Mouse (Mus musculus): ENCODE results near the gene Mtrr.

Gene Mtrr

DNA sequence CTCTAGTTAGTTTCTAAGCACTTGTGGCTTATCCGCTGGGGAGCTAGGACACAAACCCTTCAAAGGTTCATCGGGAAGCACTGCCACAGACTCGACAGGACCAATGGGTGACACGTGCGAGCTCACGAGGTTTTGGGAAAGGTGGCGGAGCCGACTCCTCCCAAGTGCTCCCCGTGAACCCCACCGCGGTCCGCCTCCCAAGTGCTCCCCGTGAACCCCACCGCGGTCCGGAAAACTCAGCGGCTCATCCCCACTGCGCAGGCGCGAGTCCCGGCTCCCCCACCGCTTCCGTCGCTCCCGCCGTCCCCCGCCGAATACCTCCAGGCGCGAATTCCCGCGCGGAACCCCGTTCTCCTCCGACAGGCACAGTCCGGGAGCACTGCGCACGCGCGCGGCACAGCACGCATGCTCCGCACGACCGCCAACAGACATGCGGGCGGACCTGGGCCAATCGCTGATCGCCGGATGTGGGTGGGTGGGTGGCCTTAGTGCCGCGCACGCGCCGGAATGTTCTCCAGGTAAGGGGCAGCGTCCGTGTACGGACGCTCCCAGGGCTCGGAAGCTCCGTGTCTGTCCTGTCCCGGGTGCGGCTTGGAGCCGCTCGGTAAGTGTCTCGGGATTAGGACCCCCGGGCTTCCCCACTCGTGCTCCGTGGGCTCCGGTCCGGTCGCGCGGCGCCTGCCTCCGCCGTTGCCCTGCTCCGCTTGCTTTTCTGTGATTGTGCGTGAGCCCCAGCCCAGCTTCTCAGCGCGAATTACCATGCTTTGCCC lies at the start of gene Mtrr, which contains the start of gene Fastkd3:
Gene Mtrr, minus strand, starts transcription at position 403 of the 770 bp plus-strand sequence.
Gene Fastkd3, plus strand, starts transcription at position 488 of the 770 bp plus-strand sequence.
- peak; percentile 97 to 98 for DNase-seq (ENCODE audit: low spot score in 2 of 2)

- DNase-seq (ENCODE audit: low spot score in 2 of 2), result no peak
These were observed 45.1 kb upstream of the Mtrr start for GRCm38 (mm10) chr13:68627041-68627440.

DNA sequence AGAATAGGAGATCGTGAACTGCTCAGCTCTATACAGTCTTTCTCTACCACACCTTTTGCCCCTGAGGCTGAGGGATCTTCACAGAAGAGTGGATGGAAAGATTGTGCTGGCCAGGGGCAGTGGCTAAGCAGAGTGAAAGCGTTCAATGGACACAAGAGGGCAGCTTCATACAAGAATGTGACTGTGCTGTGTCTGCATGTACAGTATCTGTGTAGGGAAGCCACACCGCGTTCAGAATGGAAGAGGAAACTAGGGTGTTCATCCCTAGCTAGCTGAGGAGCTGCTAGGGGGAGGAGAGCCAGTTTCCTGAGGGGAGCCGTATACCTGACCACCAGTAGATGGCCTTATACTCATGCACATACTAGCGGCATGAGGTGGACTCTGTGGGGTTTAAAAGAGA lies 40.8 kb upstream of the Mtrr start:
- DNase-seq (ENCODE audit: low spot score in 2 of 2), result peak in 1 of 2 experiments; percentile 17

- DNase-seq (ENCODE audit: low spot score in 2 of 2), result no peak
These were observed 25.9 kb upstream of the Mtrr start for GRCm38 (mm10) chr13:68607652-68608405.

- DNase-seq (ENCODE audit: low spot score in 2 of 2), result no peak
These were observed 23.8 kb upstream of the Mtrr start for GRCm38 (mm10) chr13:68605689-68606126.

- no peak for DNase-seq (ENCODE audit: low spot score in 2 of 2)
These were observed 21.1 kb upstream of the Mtrr start for GRCm38 (mm10) chr13:68603085-68603484.

DNA sequence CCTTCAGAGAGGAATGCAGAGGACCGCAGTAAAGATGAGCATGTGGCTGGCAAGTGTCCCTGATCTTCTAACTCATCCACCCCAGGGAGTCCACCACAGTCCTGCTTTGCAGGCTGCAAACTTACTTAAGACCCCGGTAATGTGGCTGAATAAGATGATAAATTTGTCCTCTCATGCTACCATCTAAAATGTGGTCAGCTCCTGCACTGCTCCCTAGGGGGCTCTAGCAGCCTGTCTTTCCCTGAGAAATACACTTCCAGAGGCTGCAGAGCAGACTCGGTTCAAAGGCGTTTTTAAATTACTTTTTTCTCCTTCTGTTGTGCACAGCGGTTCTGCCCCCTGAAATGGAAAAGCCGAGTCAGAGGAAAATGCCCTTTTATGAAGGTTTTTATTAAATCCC lies 19.2 kb upstream of the Mtrr start:
- peak in 1 of 2 experiments; percentile 21 for DNase-seq (ENCODE audit: low spot score in 2 of 2)

GRCm38 (mm10) chr13:68598953-68599352 lies 17.0 kb upstream of the Mtrr start:
- no peak for DNase-seq (ENCODE audit: low spot score in 2 of 2)

GRCm38 (mm10) chr13:68597667-68598066 lies 15.7 kb upstream of the Mtrr start:
- no peak for DNase-seq (ENCODE audit: low spot score in 2 of 2)

GRCm38 (mm10) chr13:68597199-68597598 lies 15.2 kb upstream of the Mtrr start, which contains the start of gene 1700001L19Rik:
Gene 1700001L19Rik, plus strand, starts transcription at chr13:68597421.
- no peak for DNase-seq (ENCODE audit: low spot score in 2 of 2)

DNA sequence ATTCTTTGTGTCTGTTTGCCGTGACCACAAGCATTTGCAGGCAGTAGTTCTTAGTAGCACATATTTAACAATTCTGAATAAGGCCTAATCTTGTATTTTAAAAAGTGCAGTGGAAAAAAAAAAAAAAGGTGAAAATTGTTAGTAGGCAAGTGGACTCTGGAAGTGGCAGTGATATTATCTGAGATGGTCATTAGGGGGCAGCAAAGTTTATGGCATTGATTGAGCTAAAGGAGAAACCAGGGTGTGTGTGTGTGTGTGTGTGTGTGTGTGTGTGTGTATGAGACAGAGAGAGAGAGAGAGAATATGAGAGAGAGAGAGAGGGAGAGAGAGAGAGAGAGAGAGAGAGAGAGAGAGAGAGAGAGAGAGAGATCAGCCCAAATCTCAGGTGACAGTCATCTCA lies 11.8 kb upstream of the Mtrr start:
- DNase-seq (ENCODE audit: low spot score in 2 of 2), result peak in 1 of 2 experiments; percentile 24

DNA sequence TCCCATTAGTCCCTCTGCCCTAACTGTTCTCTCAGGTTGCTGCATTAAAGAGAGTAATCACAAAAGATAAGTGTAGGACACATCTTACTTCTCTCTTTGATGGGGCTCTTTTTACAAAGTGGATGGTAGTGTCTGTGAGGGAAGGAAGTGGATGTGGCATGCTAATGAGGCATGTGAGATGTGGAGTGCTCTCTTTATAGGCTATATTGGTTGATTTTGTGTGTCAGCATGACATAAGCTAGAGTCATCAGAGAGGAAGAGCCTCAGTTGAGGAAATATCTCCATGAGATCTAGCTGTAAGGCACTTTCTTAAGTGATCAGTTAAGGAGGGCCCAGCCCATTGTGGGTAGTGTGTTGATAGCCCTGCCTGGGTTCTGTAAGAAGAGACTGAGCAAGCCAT lies 6.4 kb upstream of the Mtrr start:
- no peak for DNase-seq (ENCODE audit: low spot score in 2 of 2)

DNA sequence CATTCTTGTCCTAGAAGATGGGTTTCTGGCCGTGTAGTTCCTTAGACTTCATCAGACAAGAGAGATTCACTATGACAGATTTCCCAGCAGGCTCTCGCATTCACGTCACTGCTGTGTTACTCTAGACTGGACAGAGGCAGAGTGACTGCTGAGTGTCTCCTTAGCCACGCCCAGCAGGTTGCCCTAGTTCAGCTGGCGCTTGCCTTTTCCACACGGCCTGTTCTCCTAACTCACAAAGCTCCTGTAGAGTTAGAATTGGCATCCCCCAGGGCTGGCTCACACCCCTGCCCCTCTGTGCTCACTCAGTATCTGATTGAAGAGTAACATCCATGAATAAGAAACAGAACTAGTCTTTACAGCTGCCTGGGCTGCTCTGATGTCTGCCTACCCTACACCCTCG lies 3.5 kb upstream of the Mtrr start:
- no peak for DNase-seq (ENCODE audit: low spot score in 2 of 2)

- no peak for DNase-seq (ENCODE audit: low spot score in 2 of 2)
These were observed 2.0 kb upstream of the Mtrr start for GRCm38 (mm10) chr13:68583961-68584360.

GRCm38 (mm10) chr13:68582517-68582780 lies 500 bp upstream of the Mtrr start:
- DNase-seq (ENCODE audit: low spot score in 2 of 2), result peak in 1 of 2 experiments; percentile 9

DNA sequence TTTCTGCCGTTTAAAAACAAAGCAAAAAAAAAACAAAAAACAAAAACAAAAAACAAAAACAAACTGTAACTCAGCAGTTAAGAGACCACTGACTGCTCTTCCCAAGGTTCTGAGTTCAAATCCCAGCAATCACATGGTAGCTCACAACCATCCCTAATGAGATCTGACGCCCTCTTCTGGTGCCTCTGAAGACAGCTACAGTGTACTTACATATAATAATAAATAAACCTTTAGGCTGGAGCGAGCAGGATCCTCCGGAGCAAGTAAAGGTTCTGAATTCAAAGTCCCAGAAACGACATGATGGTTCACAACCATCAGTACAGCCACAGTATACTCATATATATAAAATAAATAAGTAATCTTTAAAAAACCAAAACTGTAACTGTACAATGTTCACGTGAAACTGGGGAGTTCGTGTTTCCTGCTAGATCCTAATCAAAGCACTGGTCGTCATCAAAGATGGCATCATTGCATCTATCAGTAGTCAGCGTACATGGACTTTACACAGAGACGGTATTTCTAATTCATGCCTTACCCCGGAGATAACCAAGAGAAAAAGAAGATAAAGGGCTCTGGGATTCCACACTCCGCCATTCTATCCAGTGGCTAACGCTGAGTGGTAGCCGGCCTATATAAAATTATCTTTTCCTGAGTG lies 736 bp downstream of the Mtrr start:
- no peak for DNase-seq (ENCODE audit: low spot score in 2 of 2)

GRCm38 (mm10) chr13:68577945-68578344 lies 4.0 kb downstream of the Mtrr start:
- DNase-seq (ENCODE audit: low spot score in 2 of 2), result no peak

- no peak for DNase-seq (ENCODE audit: low spot score in 2 of 2)
These were observed 7.6 kb downstream of the Mtrr start for GRCm38 (mm10) chr13:68574398-68574797.

DNA sequence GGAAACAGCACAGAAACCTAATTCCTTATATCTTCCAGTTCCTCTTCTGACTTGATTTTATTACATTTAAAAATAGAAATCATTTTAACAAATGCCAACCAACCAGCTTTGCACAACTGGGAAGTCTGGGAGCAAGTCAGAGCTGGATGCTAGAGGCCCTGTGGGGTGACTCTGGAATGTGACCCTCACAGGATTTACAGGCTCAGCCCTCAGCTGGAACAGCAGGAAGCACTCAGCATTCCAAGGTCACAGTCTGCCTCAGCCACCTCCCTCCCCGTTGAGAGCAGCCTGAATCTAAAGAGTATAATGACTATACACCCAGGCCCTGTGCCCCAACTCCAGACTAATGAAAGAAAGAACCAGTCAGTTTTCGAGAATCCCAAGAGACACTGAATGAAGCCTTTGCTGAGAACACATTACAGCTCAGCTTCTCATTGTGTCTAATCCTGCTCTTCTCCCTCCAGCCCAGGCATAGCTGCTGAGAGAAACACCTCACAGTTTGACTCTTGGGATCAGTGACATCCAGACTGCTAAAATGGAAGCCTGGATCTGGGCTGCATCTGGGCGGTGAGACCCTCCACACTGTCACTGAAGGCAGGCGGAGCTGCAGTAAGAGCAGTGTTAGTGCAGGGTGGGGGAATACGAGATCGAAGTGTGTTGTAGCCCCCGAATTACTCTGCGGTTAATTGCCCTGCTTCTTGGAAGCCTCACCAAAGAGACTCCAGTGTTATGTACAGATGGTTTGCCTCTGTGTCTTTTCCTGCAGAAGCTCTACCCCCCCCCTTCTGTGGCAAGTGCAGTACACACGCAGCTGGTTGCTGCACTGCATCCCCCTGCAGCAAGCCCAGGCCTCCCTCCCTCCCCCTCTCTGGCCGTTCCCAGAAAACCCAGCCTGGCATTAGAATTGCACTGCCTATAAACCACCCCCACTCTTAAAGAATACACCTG lies 8.7 kb downstream of the Mtrr start:
- no peak for DNase-seq (ENCODE audit: low spot score in 2 of 2)

- DNase-seq (ENCODE audit: low spot score in 2 of 2), result no peak
These were observed 9.7 kb downstream of the Mtrr start for GRCm38 (mm10) chr13:68572247-68572646.

- DNase-seq (ENCODE audit: low spot score in 2 of 2), result peak; percentile 43 to 52
These were observed 12.2 kb downstream of the Mtrr start for GRCm38 (mm10) chr13:68569589-68570336.
